Mouse (Mus musculus) heart, adult 2 months (tissue): Measurements from ENCODE around the gene Sccpdh.

Experiments used
- CTCF ChIP-seq: fragments of 200-600 bp; IDR thresholded peaks from 2 replicates; pipeline ENCODE4 v1.8.1; 2022; ENCODE audit warnings: antibody characterized with exemption, mild to moderate bottlenecking, moderate library complexity
- EP300 ChIP-seq: fragments of 200-500 bp; IDR thresholded peaks from 2 replicates; pipeline ENCODE4 v1.6.1; 2011; ENCODE audit warnings: low read depth, low read length, control low read depth; ENCODE audit not compliant: insufficient read depth
- POLR2A ChIP-seq: fragments of 200-500 bp; IDR thresholded peaks from 2 replicates; pipeline ENCODE4 v1.6.1; 2011; ENCODE audit warnings: mild to moderate bottlenecking, low read depth, low read length, control low read depth; ENCODE audit not compliant: insufficient read depth

- TF ChIP-seq CTCF, result no peak
- TF ChIP-seq POLR2A, result no peak
- TF ChIP-seq EP300, result no peak
Observed at GRCm38 (mm10) chr1:179715786-179716185, 47.8 kb downstream of the Sccpdh start.
